Mouse (Mus musculus) limb, embryonic 10.5 days (tissue): Measurements from ENCODE around the gene Gm7247. TPM values are rescaled to one million over a fixed set of nuclear protein-coding genes. Genes with fewer than 3 reads are reported as not detected.
"Not testable (repeated sequence)": the region's sequence is repeated elsewhere in the genome, so short reads cannot be mapped to it uniquely, and the experiment has no call there.

Experiments used
- DNase-seq: peaks from one replicate; pipeline ENCODE4 v3.0.0-alpha.2; 2017; ENCODE audit warnings: low spot score
- H3K27ac ChIP-seq: fragments of 300-500 bp; sonication (generic); 2 replicates; pipeline ENCODE4 v1.5.1; 2016; ENCODE audit warnings: mild to moderate bottlenecking
- H3K27me3 ChIP-seq: fragments of 300-500 bp; sonication (generic); 2 replicates; pipeline ENCODE4 v1.6.1; 2016; ENCODE audit warnings: low read depth, mild to moderate bottlenecking; ENCODE audit not compliant: poor library complexity, severe bottlenecking
- H3K36me3 ChIP-seq: fragments of 300-500 bp; sonication (generic); 2 replicates; pipeline ENCODE4 v1.6.1; 2016; ENCODE audit warnings: mild to moderate bottlenecking, moderate library complexity
- H3K4me1 ChIP-seq: fragments of 300-500 bp; sonication (generic); 2 replicates; pipeline ENCODE4 v1.6.1; 2016
- H3K4me3 ChIP-seq: fragments of 300-500 bp; sonication (generic); 2 replicates; pipeline ENCODE4 v1.5.1; 2016; ENCODE audit warnings: mild to moderate bottlenecking, moderate library complexity
- H3K9me3 ChIP-seq: fragments of 300-500 bp; sonication (generic); replicated peaks from 2 replicates; pipeline ENCODE4 v1.6.1; 2016; ENCODE audit warnings: mild to moderate bottlenecking
- WGBS: fragments of 180-500 bp; shearing (Covaris S2); methylation state at CpG from one replicate; pipeline ENCODE4 v1.1.7; 2016; 5-methylcytosine and 5-hydroxymethylcytosine counted together
- polyA plus RNA-seq: library from polyadenylated mRNA; unstranded; fragments of >200 nt; fragmentation: Nextera tagmentation; extraction: Ambion mirVana; gene quantifications from 2 replicates; pipeline ENCODE4 v1.2.1, GENCODE M21; 2016

Gm7247 gene
- polyA plus RNA-seq, 1 experiment from 2014 or later = not detected

- H3K4me1 ChIP-seq = no peaks in the 10 kb centered on the region
- no peaks in the 10 kb centered on the region for H3K36me3 ChIP-seq
- no peaks in the 10 kb centered on the region for H3K27me3 ChIP-seq
- H3K4me3 ChIP-seq = no peak overlapping the region
- H3K9me3 ChIP-seq = no peaks in the 10 kb centered on the region
- DNase-seq = no peak
- WGBS = 92% methylated on average over 4 of the region's 4 CpGs
- no peak overlapping the region for H3K27ac ChIP-seq
Measured at GRCm38 (mm10) chr14:51500461-51500860, 138.9 kb downstream of the Gm7247 start.

- H3K4me3 ChIP-seq = no peak overlapping the region
- DNase-seq = no peak
- 95% methylated on average over 8 of the region's 8 CpGs for WGBS
- H3K9me3 ChIP-seq = no peaks in the 10 kb centered on the region
- no peaks in the 10 kb centered on the region for H3K27me3 ChIP-seq
- no peak overlapping the region for H3K27ac ChIP-seq
- H3K36me3 ChIP-seq = no peaks in the 10 kb centered on the region
- H3K4me1 ChIP-seq = no peaks in the 10 kb centered on the region
Measured at GRCm38 (mm10) chr14:51507416-51507815, 145.9 kb downstream of the Gm7247 start.

- Histone ChIP-seq H3K9me3 (no peaks in the 10 kb centered on the region), H3K27me3 (no peaks in the 10 kb centered on the region), H3K27ac (no peak within 1 kb of the TSS), H3K36me3 (no peaks in the 10 kb centered on the region), H3K4me1 (no peaks in the 10 kb centered on the region), H3K4me3 (no peak within 1 kb of the TSS)
- WGBS = 95% methylated on average over 4 of the region's 4 CpGs
- DNase-seq = no peak
Measured at GRCm38 (mm10) chr14:51552490-51552889, 190.9 kb downstream of the Gm7247 start, which contains the start of gene Gm5622. TSS of gene Gm5622 (plus strand) at chr14:51552790.

- not testable (repeated sequence) for DNase-seq, H3K27ac ChIP-seq, H3K27me3 ChIP-seq, H3K36me3 ChIP-seq, H3K4me1 ChIP-seq, H3K9me3 ChIP-seq, H3K4me3 ChIP-seq
- WGBS = 93% methylated on average over 2 of the region's 2 CpGs
Measured at GRCm38 (mm10) chr14:51573963-51574362, 212.4 kb downstream of the Gm7247 start, which contains the start of gene Gm17175. TSS of gene Gm17175 (minus strand) at chr14:51574063.

GRCm38 (mm10) chr14:51592039-51592438 is 230.5 kb downstream of the Gm7247 start, which contains the start of gene Gm17174:
TSS of gene Gm17174 (minus strand) at chr14:51592139.
- not testable (repeated sequence) for H3K27me3 ChIP-seq, DNase-seq, H3K4me3 ChIP-seq, H3K9me3 ChIP-seq, H3K36me3 ChIP-seq, H3K4me1 ChIP-seq, H3K27ac ChIP-seq
- 92% methylated on average over 4 of the region's 4 CpGs for WGBS

- no peaks in the 10 kb centered on the region for H3K27me3 ChIP-seq
Measured at GRCm38 (mm10) chr14:51611210-51611609, 249.7 kb downstream of the Gm7247 start, which contains the start of gene Gm17078. TSS of gene Gm17078 (minus strand) at chr14:51611310.

More at GRCm38 (mm10) chr14:51611210-51611609, 249.7 kb downstream of the Gm7247 start, which contains the start of gene Gm17078:
- Histone ChIP-seq H3K27ac (no peak within 1 kb of the TSS), H3K4me1 (no peaks in the 10 kb centered on the region), H3K36me3 (no peaks in the 10 kb centered on the region), H3K9me3 (no peaks in the 10 kb centered on the region), H3K4me3 (no peak within 1 kb of the TSS)
- 92% methylated on average over 1 of the region's 1 CpGs for WGBS
- no peak for DNase-seq

Other genes starting within 250 kb of the Gm7247 start
- not detected in 2 replicates for gene Eddm3b, start 247.3 kb upstream of the Gm7247 start, polyA plus RNA-seq
- 0.14 TPM in 1 of 2 replicates, not detected in the other for gene Rnase6, start 237.8 kb upstream of the Gm7247 start, polyA plus RNA-seq
- gene Rnase1, start 215.0 kb upstream of the Gm7247 start, polyA plus RNA-seq = 0.15 TPM in 1 of 2 replicates, not detected in the other
- gene Rnase2b, start 199.5 kb upstream of the Gm7247 start, polyA plus RNA-seq = not detected in 2 replicates
- gene Ang2, start 162.6 kb upstream of the Gm7247 start, polyA plus RNA-seq = not detected in 2 replicates
- not detected in 2 replicates for gene Ear14, start 158.4 kb upstream of the Gm7247 start, polyA plus RNA-seq
- not detected in 2 replicates for gene Rnase2a, start 105.6 kb upstream of the Gm7247 start, polyA plus RNA-seq
- not detected in 2 replicates for gene Vmn2r88, start 49.1 kb downstream of the Gm7247 start, polyA plus RNA-seq
- gene Vmn2r89, start 90.1 kb downstream of the Gm7247 start, polyA plus RNA-seq = not detected in 2 replicates
- 0.09 TPM in 1 of 2 replicates, not detected in the other for gene Gm5622, start 191.0 kb downstream of the Gm7247 start, polyA plus RNA-seq
- gene Gm17175, start 212.3 kb downstream of the Gm7247 start, polyA plus RNA-seq = not detected in 2 replicates
- gene Gm17174, start 230.4 kb downstream of the Gm7247 start, polyA plus RNA-seq = not detected in 2 replicates
- gene Gm17078, start 249.6 kb downstream of the Gm7247 start, polyA plus RNA-seq = not detected in 2 replicates